Mouse (Mus musculus): Measurements from ENCODE around the gene Fbxl13.

Fbxl13 gene

DNA sequence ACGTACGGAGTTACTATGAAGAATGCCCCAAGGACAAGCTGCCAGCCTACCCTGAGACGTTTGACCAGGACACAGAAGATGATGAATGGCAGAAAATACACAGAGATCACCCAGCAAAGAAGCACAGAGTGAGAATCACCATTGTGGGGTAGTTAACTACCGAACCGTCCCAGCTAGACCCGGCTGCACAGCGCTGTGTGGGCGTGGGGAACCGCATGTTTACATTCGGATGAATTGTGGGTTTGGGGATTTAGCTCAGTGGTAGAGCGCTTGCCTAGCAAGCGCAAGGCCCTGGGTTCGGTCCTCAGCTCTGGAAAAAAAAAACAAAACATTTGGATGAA, 70.3 kb downstream of the Fbxl13 start:
- CTCF ChIA-PET = interaction anchor here (0.6 kb wide), 2 partner anchors 9 to 207 kb away, joined by 3 to 7 read pairs; no protein-coding TSS in a partner anchor

DNA sequence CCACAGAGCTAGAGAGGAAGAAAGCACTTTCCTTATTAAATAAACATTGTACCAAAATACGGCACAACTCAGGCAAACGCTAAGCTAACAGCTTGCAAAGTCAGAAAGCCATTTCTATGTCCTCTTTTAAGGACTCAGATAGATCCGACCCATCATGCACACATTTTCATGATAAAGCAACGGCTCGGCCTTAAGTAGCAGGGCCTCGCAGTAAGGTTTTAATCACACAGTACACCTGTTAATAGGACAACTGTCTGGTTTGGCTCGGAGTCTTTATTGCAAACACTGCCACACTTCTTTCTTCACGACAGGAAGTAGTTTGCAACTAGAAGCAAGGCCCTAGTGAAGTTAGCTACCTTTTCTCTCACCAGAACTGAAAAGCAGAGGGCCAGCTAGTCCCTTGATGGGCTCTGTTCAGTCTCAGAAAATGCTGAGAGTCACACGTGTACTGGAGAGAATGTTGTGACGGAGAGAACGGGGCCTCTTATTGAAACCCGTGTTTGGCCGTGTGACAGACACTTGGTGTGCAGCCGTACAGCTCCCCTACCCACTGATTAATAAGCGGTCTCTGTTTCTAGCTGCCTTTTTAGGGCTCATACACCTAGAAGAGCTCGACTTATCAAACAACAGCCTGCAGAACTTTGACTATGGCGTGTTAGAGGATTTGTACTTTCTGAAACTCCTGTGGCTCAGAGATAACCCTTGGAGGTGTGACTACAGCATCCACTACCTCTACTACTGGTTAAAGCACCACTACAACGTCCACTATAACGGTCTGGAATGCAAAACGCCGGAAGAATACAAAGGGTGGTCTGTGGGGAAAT, 70.8 kb downstream of the Fbxl13 start:
- CTCF ChIA-PET = interaction anchor here (0.6 kb wide), 2 partner anchors 9 to 208 kb away, joined by 3 to 7 read pairs; no protein-coding TSS in a partner anchor

DNA sequence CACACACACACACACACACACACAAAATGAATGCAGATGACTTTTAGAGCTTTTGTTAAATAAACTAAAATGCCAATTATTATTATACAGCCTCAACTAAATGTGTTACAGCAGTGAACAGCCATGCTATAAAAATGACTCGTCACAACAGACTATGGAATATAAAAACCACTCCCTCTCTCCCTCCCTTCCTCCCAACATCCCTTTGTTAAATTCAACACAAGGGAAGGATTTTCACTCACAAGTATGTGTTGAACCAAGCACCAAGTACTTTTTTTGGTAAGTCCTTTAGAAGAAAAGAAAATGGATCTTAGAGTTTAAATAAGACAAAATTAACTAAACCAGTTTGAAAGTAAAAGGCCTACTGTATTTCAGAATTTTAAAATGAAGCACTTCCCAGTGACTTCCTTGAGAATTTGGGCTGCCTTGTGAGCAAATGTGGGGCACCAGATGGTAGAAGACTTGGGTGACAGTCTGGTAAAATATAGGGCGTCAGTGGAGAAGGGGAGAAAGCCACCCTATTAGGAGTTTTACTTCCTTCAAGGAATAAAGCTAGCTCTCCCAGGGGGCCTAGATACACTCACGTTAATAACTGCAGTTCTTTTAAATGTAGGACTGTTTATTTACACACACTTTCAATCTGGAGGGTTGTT, 72.5 kb downstream of the Fbxl13 start:
- CTCF ChIA-PET = no interaction called here

DNA sequence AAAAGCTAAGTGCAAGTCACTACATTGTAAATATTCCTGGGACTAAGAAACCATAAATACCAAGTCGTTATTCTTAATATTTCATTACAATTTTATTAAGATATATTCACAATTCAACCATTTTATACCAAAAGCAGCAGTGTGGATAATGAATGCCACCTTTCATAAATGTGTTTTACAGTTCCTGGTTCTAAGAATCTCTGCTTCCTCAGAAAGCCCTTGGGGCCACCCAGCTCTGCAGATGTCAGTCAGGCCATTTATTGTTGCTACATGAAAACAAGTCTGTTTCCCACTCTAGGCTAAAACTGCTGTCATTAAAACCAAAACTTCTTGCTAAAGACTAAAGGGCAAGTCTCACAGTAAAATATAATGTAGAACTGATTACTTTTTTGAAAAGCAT, 77.7 kb downstream of the Fbxl13 start:
- CTCF ChIA-PET = interaction anchor here (0.6 kb wide), 1 partner anchor 209 kb away, joined by 3 read pairs; no protein-coding TSS in a partner anchor

DNA sequence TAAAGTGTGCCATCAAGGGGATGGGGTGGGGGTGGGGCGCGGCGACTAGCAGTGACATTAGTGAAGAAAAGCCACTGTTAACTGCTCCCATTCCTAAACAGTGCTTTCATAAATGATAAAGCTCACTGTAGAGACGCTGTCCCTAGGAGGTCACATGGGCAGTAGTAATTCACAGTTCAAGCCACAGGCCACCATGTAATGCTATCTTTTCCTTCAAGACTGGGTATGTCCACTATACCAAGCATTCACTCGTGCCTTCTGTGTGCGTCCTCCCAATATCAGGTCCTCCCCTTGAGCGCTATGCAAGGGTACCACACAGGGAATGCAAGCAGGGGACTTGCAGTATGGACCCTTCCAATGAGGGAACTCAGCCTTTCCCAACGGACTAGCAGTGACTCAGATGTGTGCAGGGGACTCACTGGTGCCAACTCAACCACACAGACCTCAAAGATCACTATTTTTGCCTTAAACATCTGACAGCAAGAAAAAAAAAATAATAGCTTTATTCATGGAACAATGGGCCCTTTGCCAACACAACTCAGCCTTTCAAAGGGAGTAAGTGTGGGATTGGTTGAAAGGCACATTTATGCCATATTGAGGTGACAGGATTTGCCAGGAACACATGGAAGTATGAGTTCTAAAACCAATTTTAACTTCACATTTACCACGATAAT, 79.9 kb downstream of the Fbxl13 start:
- CTCF ChIA-PET = interaction anchor here (0.6 kb wide), 1 partner anchor 10 kb away, joined by 7 read pairs; no protein-coding TSS in a partner anchor

DNA sequence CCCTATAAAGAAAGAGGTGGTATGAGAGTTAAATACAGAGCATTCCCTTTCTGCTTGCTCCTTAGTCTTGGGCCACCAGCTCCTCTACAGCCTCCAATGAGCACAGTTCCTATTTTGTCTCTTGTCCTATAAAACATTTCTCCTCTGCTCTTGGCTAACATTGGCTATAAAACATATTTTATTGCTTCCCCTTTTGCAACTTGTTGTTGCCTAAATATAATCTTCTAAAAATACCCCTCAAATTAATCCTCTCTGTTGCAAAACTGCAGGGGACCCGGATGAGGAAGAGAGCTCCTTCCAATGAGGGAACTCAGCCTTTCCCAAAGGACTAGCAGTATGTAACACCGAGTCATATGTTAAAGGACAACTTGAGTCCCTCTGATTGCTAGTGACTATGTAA, 81.5 kb downstream of the Fbxl13 start:
- CTCF ChIA-PET = no interaction called here

DNA sequence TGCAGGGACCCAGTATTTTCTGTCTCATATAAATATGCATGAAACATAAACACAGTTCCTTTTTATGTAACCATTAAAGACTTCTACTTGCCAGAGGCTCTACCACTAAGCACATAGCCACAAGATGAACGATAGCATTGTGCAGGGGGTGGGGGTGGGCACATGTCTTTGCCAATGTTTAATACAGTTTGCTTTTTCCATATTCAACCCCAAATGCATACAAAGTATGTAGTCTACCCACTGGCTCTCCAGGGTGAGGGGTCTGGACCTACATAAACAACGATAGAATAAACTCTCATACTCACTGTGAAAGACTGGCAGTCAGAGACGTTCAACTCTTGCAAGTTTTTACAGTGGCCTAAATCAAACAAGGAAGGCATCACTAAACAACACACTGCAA, 88.9 kb downstream of the Fbxl13 start:
- CTCF ChIA-PET = no interaction called here

DNA sequence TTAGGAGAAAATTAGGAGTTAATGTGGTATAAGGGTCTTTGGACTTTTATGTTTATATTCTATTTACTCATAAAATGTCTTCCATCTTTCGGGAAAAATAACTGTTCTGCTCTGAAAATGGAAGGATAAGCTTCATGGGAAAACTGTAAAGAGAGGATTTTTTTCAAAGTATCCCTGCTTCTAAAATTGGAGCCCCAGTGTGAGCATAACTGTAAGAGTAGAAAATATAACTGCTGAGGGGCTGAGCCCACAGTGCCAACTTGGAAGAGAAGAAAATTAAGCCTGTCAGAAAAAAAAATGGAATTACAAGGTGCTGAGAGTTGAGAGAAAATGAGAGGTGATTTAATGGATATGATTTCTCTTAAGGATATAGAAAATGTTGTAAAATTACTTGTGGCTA, 90.7 kb downstream of the Fbxl13 start:
- CTCF ChIA-PET = no interaction called here

DNA sequence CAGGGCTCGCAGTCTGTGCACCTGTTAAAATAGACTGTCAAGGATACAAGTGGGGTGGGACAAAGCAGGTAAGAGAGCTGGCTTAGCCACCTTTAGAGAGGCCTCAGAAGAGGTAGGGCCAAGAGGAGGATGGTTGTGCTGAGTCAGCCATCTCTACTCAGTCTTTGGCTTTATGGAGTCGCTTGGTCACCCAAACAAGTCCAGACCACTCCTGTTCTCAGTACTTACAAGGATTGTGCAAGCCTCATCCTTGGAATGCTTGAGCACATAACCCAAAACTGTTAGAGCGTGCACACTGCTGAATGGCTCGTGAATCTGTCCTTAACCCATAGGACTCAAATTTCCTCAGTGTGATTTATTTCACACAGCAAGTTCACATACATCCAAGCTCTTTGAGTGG, 91.7 kb downstream of the Fbxl13 start:
- CTCF ChIA-PET = no interaction called here

DNA sequence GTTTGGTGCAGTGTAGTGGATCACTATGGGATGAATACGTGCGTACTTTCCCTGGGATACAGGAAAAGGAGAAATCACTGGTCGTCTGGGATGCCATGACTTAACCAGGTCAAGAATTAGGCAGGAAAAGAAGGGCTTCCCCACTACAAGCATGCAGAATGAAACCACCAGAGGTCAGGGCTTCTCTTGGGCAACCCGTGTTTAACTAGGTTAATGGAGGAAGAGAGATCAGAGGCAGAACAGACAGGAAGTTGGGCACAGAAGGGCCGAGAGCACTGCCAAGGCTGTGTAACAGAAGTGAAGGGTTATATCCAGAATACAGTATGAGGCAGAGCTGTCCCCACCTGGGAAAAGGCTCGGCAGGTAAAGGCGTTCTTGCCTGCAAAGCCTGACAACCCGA, 98.4 kb downstream of the Fbxl13 start:
- CTCF ChIA-PET = no interaction called here

DNA sequence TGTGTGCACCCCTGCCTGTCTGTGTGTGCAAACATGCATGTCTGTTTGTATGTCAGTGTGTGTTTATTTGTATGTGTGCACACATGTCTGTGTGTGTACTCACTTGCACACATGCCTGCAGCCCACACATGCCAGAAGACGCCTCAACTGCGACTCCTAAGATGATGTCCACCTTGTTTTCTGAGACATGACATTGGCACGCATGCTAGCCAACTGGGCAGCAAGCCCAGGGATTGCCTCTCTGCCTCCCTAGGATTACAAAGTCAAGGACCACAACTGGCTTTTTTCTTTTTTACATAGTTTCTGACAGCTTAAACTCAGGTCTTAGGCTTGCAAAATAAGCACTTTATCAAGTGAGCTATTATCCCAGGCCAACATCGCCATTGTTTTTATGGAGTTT, 99.6 kb downstream of the Fbxl13 start:
- CTCF ChIA-PET = no interaction called here

DNA sequence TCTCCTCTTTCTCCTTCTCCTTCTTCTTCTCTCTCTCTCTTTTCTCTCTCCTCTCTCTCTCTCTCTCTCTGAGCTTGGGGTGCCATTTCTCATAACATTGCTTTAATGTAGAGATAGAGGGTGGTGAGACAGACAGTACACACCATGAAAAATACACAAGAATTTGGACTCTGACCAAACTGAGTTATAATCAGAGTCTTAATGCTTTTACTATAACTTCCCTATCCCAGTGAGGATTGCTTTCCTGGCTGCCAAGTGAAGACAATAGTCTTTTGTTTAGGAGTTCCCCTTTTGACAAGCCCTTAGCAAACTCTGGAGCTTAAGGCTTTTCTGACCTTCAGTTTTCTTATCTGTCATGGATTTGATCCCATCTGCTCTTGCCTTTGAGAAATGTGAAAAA, 100.2 kb downstream of the Fbxl13 start:
- CTCF ChIA-PET = no interaction called here

DNA sequence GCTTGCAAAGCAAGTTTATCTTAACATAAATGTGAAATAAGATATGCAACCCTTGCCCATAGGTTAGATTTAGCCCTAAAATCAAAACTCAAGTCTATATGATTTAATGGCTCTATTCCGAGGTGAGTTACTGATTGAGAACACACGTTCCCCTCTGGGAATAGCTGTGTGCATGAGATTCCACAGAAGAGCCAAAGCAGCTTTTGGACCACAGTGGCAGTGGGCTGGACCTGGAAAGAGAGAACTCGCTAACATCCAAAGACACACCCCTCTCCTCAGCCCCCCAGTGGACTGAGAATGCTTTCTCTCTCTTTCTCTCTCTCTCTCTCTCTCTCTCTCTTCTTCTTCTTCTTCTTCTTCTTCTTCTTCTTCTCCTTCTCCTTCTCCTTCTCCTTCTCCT, 100.6 kb downstream of the Fbxl13 start:
- CTCF ChIA-PET = no interaction called here

DNA sequence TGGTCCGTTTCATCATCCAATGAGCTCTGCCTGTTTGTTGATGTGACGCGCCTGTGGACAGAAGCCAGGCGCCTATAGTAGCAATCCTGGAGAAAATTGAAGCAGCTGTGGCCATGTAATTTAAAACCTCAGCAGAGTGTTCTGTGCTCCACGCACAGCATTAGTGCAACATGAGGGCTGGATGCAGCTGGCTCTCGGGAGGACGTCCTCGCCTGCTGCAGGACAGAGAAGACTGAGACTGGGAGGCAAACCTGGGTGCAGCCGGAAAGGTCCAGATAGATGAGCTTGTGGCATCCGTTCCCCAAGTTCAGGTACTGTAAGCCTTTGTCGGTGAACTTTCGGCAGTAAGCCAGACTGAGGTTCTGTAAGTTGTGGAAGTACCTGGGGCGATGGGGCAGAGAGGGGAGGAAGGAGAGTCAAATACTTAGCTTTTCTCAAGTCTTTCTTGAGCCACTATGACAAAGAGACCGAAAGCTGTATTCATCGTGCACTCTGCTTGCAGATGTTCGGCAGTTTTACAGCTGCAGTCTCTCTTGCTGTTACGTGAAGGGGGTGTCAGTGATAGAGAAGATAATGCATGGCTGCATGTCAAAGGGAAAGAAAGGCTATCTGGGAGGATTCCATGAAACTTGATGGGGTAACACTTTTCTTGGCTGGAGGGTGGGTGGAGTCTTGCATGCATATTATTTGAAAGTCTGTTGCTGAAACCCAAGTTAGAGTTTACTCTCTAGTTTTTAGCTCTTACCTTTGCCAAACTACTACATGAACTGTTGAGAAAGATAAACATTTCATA, 101.8 kb downstream of the Fbxl13 start, which contains the start of gene Lrrc17:
Gene Lrrc17 (plus strand): TSS at position 151 of the 793 bp plus-strand sequence.
- CTCF ChIA-PET = no interaction called here

DNA sequence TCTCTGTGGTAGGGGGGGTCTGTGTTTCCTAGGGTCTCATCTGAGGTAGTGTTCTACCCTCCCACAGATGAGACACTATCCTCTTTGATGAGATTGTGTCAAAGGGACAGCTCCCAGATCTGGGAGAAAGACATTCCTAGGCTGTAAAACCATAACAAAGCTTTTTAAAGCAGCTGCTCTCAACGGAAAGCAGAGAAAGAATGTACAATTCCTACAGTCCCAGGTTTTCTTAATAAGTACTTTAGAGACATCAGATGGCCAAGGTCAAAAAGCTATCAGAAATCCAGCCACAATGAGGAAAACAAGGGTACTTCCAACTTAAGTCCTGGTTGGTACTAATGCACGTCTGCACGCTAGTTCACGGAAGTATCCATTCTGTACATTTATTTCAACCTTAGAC, 103.2 kb downstream of the Fbxl13 start:
- CTCF ChIA-PET = interaction anchor here (0.5 to 0.6 kb wide), 2 partner anchors 116 to 211 kb away, joined by 3 to 4 read pairs; no protein-coding TSS in a partner anchor

DNA sequence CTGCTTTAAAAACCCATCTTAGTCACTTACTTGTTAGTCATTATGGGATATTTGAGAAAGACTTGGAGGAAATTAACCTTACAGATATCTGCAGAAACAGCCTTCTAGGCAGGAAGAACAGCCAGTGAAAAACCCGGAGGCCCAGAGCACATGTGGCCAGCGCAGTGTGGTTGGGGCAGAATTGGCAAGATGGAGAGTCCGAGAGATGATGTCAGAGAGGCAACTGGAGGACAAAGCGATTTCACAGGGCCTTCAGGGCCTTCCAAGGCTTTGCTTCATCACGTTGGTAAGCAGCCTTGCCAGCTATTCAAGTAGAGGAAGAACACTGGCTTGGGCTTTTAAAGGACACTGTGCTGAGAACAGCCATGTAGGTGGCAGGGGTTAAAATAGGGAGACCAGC, 112.5 kb downstream of the Fbxl13 start:
- CTCF ChIA-PET = no interaction called here

DNA sequence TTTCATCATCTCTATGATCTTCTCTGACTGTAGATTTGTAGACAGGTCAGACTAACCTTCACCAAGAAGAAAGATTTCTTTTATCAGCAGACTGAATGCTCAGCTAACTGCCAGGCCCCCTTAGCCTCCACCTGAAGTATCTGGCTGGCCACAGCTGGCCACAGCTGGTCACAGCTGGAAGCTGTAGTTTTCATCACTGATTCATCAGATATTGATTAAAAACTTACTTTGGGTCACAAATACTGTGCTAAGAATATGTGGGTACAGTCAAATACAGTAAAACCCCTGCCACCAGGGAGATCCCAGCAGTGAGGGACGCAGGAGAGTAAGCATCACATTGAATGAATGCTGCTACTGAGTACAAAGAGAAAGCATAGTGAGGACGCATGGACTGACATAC, 113.3 kb downstream of the Fbxl13 start:
- CTCF ChIA-PET = no interaction called here

DNA sequence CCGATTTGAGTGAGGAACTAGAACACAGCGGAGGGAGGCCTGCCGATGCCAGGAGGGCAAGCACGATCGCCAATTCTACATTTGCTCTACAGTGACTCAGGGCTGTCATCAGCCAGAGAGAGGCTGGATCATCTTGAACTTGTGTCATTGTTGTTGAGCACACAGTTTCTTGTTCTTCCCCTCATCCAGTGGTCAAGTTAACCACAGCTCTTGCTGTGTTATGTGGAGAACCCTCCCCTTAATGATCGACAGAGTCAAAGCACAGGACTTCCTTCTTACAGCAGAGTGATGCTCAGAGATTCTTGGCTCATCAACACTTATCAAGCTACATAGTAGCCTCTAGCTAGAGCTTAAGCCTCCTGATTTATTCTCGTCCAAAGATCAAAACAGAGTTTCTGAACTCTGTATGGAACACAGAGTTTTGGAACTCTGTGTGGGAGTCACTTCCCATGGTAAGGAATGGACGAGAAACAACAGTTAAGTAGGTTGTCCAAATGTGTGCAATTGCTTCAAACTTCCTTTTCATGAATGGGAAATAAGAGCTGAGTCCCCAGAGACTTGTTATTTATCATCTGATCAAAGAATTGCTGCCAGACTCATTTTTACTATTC, 116.2 kb downstream of the Fbxl13 start:
- CTCF ChIA-PET = no interaction called here

DNA sequence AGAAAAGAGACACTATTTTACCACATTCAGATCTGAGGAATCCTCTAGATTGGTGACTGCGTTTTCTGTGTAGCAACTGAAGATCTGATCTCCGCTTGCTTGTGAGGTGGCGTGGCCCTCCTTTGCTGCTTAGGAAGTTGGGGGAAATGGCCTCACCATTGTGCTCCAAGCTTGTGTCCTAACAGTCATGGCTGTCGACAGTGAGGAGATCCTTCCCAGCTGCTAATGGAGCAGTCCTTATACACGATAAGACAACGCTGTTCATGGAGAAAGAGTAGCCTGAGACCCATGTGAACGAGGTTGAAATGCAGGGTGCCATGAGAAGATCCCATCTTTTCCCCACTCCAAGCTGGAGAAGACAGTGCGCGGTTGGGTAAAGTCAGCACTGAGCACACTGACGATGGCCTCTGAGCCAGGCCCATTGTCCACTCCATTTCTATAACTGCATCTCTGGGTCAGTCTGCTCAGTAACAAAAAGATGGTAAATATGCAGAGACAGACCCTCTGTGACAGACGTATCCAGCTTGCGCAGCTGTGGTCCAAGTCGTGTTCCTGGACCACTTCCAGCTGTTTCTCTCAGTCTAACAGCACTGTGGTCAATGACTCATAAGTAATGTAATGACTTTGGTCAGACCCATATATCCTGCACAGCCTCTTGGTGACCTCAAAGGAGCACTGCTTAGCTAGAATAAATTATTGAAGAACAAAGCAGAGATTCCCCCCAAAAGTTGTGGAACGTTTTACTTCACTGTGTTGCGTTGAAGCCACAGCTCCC, 117.2 kb downstream of the Fbxl13 start:
- CTCF ChIA-PET = no interaction called here

DNA sequence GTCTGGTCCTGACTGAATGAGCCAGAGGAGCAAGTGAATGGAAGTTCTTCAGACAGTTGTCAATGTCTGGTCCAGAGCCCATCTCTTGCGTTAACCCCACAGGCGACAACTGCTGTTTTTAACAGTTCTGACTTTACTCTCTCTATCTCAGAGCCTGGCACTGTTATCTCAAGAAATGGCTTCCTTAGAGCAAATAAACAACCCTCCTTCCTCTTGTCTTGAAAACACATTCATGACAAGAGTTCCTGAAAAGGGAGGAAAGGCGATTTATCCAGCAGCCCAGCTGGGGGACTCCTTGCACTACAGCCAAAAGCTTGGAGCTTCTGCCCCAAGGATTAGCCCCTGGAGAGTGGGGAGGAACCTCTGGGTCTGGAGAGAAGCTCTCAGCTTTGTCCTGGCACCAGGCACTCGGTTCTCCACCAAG, 117.9 kb downstream of the Fbxl13 start:
- CTCF ChIA-PET = no interaction called here

Data from spleen, embryonic (tissue).